Mouse (Mus musculus) intestine, embryonic 14.5 days (tissue): ENCODE results near the gene Fras1. TPM values are rescaled to one million over a fixed set of nuclear protein-coding genes. Genes with fewer than 3 reads are reported as not detected.

ENCODE experiments used
- ATAC-seq: fragments of 200-750 bp; cut with Nextera tagmentation; replicated peaks from 2 replicates; pipeline ENCODE4 v1.8.0; 2017; ENCODE audit warnings: low read depth, moderate number of reproducible peaks, moderate TSS enrichment, moderate library complexity; ENCODE audit not compliant: low FRiP score, low TSS enrichment
- DNase-seq: peaks from one replicate; pipeline ENCODE4 v3.0.0-alpha.2; 2018; ENCODE audit warnings: low spot score
- H3K27ac ChIP-seq: fragments of 300-500 bp; sonication (generic); 2 replicates; pipeline ENCODE4 v1.5.1; 2014; ENCODE audit warnings: low read depth, mild to moderate bottlenecking, control low read depth
- H3K27me3 ChIP-seq: fragments of 300-500 bp; sonication (generic); replicated peaks from 2 replicates; pipeline ENCODE4 v1.6.1; 2014; ENCODE audit warnings: low read length, control low read depth; ENCODE audit not compliant: control insufficient read depth, insufficient read depth
- H3K36me3 ChIP-seq: fragments of 300-500 bp; sonication (generic); 2 replicates; pipeline ENCODE4 v1.6.1; 2014; ENCODE audit warnings: low read length, control low read depth; ENCODE audit not compliant: control insufficient read depth, insufficient read depth
- H3K4me1 ChIP-seq: fragments of 300-500 bp; sonication (generic); replicated peaks from 2 replicates; pipeline ENCODE4 v1.6.1; 2014; ENCODE audit warnings: low read length, control low read depth, mixed read lengths; ENCODE audit not compliant: control insufficient read depth, insufficient read depth
- H3K4me2 ChIP-seq: fragments of 300-500 bp; sonication (generic); 2 replicates; pipeline ENCODE4 v1.6.1; 2014; ENCODE audit warnings: low read length
- H3K4me3 ChIP-seq: fragments of 300-500 bp; sonication (generic); 2 replicates; pipeline ENCODE4 v1.5.1; 2014; ENCODE audit warnings: low read depth, low read length, control low read depth, mixed read lengths
- H3K9ac ChIP-seq: fragments of 300-500 bp; sonication (generic); 2 replicates; pipeline ENCODE4 v1.6.1; 2014; ENCODE audit warnings: mild to moderate bottlenecking, low read length
- H3K9me3 ChIP-seq: fragments of 300-500 bp; sonication (generic); 2 replicates; pipeline ENCODE4 v1.6.1; 2016; ENCODE audit warnings: low read length, control low read depth; ENCODE audit not compliant: control insufficient read depth
- WGBS: fragments of 180-500 bp; shearing (Covaris S2); extraction: QIAGEN DNeasy Blood & Tissue Kit; methylation state at CpG from one replicate; pipeline ENCODE4 v1.1.7; 2014; 5-methylcytosine and 5-hydroxymethylcytosine counted together
- polyA plus RNA-seq: library from polyadenylated mRNA; unstranded; fragments of >200 nt; fragmentation: Nextera tagmentation; extraction: Ambion mirVana; gene quantifications from 2 replicates; pipeline ENCODE4 v1.2.1, GENCODE M21; 2014

The Fras1 gene
- polyA plus RNA-seq, 1 experiment from 2014 or later, result 41.4 TPM

- Histone ChIP-seq H3K27ac (no peak overlapping the region), H3K4me1 (no peaks in the 10 kb centered on the region), H3K9ac (no peak overlapping the region), H3K9me3 (no peaks in the 10 kb centered on the region), H3K27me3 (no peaks in the 10 kb centered on the region), H3K36me3 (no peaks in the 10 kb centered on the region), H3K4me3 (no peak overlapping the region), H3K4me2 (no peak overlapping the region)
- WGBS, result 92% methylated on average over 2 of the region's 2 CpGs
- DNase-seq (no peak), ATAC-seq (no peak)
Measured at GRCm38 (mm10) chr5:96481159-96481558, 107.4 kb downstream of the Fras1 start.

DNA sequence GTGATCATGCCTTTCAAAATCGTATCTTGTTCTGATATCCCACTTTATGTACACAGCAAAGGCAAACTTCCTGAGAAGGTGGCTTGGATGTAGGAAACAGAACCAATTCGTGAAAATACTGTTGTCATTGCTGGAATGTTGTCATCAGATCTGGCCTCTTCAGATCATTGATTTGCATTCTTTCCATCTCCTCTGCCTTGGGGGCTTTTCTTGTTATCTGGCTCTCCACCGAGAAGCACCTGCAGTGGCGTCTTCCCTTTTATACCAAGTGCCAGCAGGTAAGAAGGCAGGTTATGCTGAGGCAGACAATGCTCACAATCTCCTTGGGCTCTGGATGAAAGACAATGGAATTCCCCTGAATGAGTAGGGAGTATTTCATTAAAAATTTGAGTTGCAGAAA lies 108.3 kb downstream of the Fras1 start:
- ATAC-seq, result no peak
- Histone ChIP-seq H3K4me1 (no peaks in the 10 kb centered on the region), H3K9me3 (no peaks in the 10 kb centered on the region), H3K27ac (no peak overlapping the region), H3K9ac (no peak overlapping the region), H3K4me2 (no peak overlapping the region), H3K27me3 (no peaks in the 10 kb centered on the region), H3K4me3 (no peak overlapping the region), H3K36me3 (no peaks in the 10 kb centered on the region)
- no peak for DNase-seq
- 76% methylated on average over 4 of the region's 4 CpGs for WGBS

GRCm38 (mm10) chr5:96492497-96492896 lies 118.7 kb downstream of the Fras1 start:
- DNase-seq (no peak), ATAC-seq (no peak)
- Histone ChIP-seq H3K27ac (no peak overlapping the region), H3K4me3 (no peak overlapping the region), H3K36me3 (no peaks in the 10 kb centered on the region), H3K9me3 (no peaks in the 10 kb centered on the region), H3K27me3 (no peaks in the 10 kb centered on the region), H3K9ac (no peak overlapping the region), H3K4me2 (no peak overlapping the region), H3K4me1 (no peaks in the 10 kb centered on the region)
- WGBS, result 75% methylated on average over 1 of the region's 1 CpGs

DNA sequence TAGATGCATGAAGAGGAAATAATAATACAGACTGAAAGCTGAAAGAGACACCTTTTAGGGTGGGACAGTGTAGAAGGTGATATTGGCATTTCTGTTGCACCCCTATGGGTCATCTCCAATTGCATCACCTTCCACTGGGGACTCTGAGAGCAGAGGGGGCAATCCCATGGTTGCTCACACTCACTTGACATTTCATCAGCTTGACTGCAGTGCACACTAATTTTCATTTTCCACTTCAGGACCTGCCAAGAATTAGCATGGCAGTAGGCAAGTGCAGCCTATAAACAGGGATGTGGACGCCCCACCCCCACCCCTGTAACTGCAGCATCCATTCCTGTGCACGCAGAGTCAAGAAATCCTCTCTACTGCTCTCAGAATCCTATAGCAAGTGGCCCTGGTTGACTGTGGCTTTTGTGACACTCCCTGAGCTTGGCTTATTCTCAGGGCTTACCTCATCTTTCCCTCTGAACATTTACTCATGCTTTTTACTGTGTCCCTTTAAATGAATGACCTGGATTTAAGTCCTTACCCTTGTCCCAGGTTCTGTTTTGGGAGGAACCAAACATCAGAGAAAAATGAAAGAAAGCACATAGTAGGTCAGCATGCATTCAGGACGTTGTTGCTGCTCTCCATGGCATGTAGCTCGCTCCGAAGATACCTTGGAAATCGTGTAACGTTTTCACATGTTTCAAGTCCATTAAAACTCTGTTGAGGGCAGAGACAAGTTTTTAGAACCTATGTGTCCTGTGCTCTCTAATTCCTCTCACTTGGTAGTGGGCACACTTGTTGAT lies 120.9 kb downstream of the Fras1 start:
- no peaks in the 10 kb centered on the region for H3K9me3 ChIP-seq
- no peaks in the 10 kb centered on the region for H3K27me3 ChIP-seq
- no peak overlapping the region for H3K4me3 ChIP-seq
- no peaks in the 10 kb centered on the region for H3K36me3 ChIP-seq
- no peaks in the 10 kb centered on the region for H3K4me1 ChIP-seq
- no peak overlapping the region for H3K9ac ChIP-seq
- H3K4me2 ChIP-seq, result no peak overlapping the region
- ATAC-seq (no peak), DNase-seq (no peak)
- 94% methylated on average over 7 of the region's 7 CpGs for WGBS
- no peak overlapping the region for H3K27ac ChIP-seq

DNA sequence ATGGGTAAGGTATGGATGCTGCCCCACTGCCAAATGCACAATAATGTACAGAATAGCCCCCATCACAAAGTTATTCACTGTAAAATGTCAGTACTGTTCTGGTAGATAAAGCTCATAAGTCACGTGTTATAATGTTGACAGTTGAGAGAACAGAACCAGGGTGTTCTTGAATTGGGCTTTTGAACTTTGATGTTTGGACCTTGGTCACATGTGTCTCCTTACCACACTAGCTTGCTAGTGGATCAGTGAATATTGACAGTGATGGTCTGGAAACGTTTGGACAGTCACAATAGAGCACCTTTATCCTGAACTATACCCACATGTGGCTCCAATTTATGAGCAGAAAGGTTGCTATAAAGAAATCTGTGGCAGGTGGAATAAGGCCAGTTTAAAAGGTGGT lies 124.3 kb downstream of the Fras1 start:
- DNase-seq (no peak), ATAC-seq (no peak)
- no peak overlapping the region for H3K4me2 ChIP-seq
- H3K9ac ChIP-seq, result no peak overlapping the region
- H3K27ac ChIP-seq, result no peak overlapping the region
- H3K27me3 ChIP-seq, result no peaks in the 10 kb centered on the region
- no peaks in the 10 kb centered on the region for H3K4me1 ChIP-seq
- no peak overlapping the region for H3K4me3 ChIP-seq
- H3K36me3 ChIP-seq, result no peaks in the 10 kb centered on the region
- 67% methylated on average over 2 of the region's 2 CpGs for WGBS
- H3K9me3 ChIP-seq, result no peaks in the 10 kb centered on the region

DNA sequence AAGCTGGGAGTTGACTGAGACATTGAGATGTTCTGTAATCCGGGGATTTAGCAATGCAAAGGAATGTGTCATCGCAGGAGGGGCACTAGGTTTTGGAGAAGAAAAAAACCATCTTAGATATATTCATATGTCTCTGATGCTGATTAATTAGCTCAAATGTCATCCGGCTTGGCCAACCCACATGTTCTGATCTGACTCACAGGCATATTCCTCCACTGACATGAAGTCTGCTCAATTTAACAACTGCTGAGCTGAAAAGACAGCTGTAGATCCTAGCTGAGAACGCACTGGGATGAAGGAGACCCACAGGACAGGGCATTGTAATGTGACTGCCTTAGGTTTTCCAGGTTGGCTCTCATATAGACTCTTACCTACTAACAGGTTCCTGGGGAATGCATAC lies 128.0 kb downstream of the Fras1 start:
- H3K9me3 ChIP-seq, result no peaks in the 10 kb centered on the region
- no peaks in the 10 kb centered on the region for H3K4me1 ChIP-seq
- ATAC-seq (no peak), DNase-seq (no peak)
- no peaks in the 10 kb centered on the region for H3K36me3 ChIP-seq
- H3K4me3 ChIP-seq, result no peak overlapping the region
- H3K4me2 ChIP-seq, result no peak overlapping the region
- no peak overlapping the region for H3K27ac ChIP-seq
- no peaks in the 10 kb centered on the region for H3K27me3 ChIP-seq
- H3K9ac ChIP-seq, result no peak overlapping the region
- 76% methylated on average over 4 of the region's 4 CpGs for WGBS

DNA sequence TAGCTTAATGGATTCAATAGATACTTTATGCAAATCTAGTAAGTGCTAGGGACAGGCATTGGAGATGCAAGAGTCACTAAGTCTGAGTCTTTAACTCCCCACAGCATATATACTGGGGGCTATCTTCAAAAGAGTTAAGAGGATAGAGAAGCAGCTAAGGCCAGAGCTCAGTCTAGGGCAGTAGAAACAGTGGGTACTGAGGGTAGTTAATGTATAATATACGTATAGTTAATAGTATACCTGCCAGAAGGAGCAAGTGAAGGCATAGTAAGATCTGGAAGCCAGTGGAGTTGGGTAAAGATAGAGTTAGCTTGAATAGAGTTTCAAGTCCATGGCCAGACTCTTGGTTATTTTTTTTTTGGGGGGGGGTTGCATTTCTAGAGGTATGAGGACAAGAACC lies 128.6 kb downstream of the Fras1 start:
- no peaks in the 10 kb centered on the region for H3K36me3 ChIP-seq
- no peaks in the 10 kb centered on the region for H3K4me1 ChIP-seq
- H3K27me3 ChIP-seq, result no peaks in the 10 kb centered on the region
- no peak overlapping the region for H3K9ac ChIP-seq
- 64% methylated on average over 1 of the region's 1 CpGs for WGBS
- no peaks in the 10 kb centered on the region for H3K9me3 ChIP-seq
- no peak overlapping the region for H3K27ac ChIP-seq
- H3K4me2 ChIP-seq, result no peak overlapping the region
- no peak overlapping the region for H3K4me3 ChIP-seq
- ATAC-seq, result no peak
- DNase-seq, result no peak

DNA sequence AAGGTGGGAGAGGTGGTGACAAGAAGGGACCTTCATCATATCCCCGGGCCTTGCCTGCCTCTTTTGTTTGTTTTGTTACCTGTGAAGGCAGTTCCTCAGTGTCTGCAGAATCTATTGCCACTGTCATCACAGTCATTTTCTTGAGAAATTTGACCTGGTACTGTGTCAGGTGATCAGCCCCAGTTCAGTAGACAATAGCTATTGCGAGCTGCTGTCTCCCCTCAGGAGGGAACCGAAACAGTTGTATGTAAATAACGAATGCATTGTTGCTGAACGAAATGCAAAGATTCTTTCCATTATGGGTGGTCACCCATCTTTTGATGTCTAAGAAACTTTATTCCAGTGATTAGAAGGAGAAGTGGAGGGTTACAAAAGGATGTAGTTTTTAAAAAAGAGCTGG lies 137.2 kb downstream of the Fras1 start:
- no peak for DNase-seq
- 83% methylated on average over 5 of the region's 5 CpGs for WGBS
- H3K9me3 ChIP-seq, result no peaks in the 10 kb centered on the region
- H3K36me3 ChIP-seq, result no peaks in the 10 kb centered on the region
- no peaks in the 10 kb centered on the region for H3K4me1 ChIP-seq
- H3K4me3 ChIP-seq, result no peak overlapping the region
- ATAC-seq, result no peak
- no peak overlapping the region for H3K9ac ChIP-seq
- no peak overlapping the region for H3K4me2 ChIP-seq
- H3K27me3 ChIP-seq, result no peaks in the 10 kb centered on the region
- H3K27ac ChIP-seq, result no peak overlapping the region

DNA sequence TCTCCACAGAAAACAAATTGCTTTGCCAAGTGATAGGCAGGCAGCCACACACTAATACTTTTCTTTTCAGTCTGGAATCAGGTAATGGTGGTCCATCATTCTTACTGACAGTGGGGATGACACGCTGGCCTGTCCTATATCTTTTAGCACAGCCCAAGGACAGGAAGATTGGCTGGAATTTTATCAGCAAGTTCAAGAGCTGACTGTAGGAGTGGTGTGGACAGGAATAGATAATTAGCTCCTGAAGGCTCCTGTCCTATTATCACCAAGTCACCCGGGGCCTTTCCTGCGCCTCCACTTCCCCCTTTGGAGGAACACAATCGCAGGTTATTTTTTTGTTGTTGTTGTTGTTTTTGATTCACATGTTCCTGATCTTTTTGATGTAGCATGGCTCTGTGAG lies 139.6 kb downstream of the Fras1 start:
- WGBS, result 78% methylated on average over 4 of the region's 4 CpGs
- DNase-seq (no peak), ATAC-seq (no peak)
- no peaks in the 10 kb centered on the region for H3K36me3 ChIP-seq
- H3K9ac ChIP-seq, result no peak overlapping the region
- H3K9me3 ChIP-seq, result no peaks in the 10 kb centered on the region
- no peaks in the 10 kb centered on the region for H3K4me1 ChIP-seq
- H3K4me2 ChIP-seq, result no peak overlapping the region
- H3K4me3 ChIP-seq, result no peak overlapping the region
- H3K27me3 ChIP-seq, result no peaks in the 10 kb centered on the region
- no peak overlapping the region for H3K27ac ChIP-seq
